Mouse (Mus musculus) CH12.LX (cell line): ENCODE results near the gene Vill. TPM values are rescaled to one million over a fixed set of nuclear protein-coding genes. Genes with fewer than 3 reads are reported as not detected.

ENCODE experiments used
- DNase-seq: peaks from one replicate; pipeline ENCODE4 v3.0.0-alpha.2; 2013; ENCODE audit errors: extremely low read depth
- H3K27ac ChIP-seq: 2 replicates; pipeline ENCODE4 v1.5.1; 2012; ENCODE audit warnings: low read depth, mild to moderate bottlenecking, control low read depth, moderate library complexity; ENCODE audit not compliant: insufficient read depth
- H3K27me3 ChIP-seq: replicated peaks from 2 replicates; pipeline ENCODE3; 2012; ENCODE audit warnings: inconsistent platforms
- H3K36me3 ChIP-seq, 2 experiments: replicated peaks in 1 of 2; 2 replicates each; pipeline versions ENCODE3 to v1.6.1; 2012; ENCODE audit warnings: inconsistent platforms in 1 of 2, low read length in 1 of 2, mild to moderate bottlenecking in 1 of 2, mixed read lengths in 1 of 2, moderate library complexity in 1 of 2; ENCODE audit not compliant: control insufficient read depth in 1 of 2, insufficient read depth in 1 of 2
- H3K4me1 ChIP-seq, 2 experiments: 2 replicates each; pipeline ENCODE4 v1.6.1; 2012; ENCODE audit warnings: inconsistent platforms in 1 of 2, moderate library complexity in 1 of 2; ENCODE audit not compliant: insufficient read depth in 2 of 2, control insufficient read depth in 1 of 2
- H3K4me2 ChIP-seq: 2 replicates; pipeline ENCODE4 v1.6.1; 2012; ENCODE audit warnings: low read depth, mild to moderate bottlenecking, control low read depth; ENCODE audit not compliant: poor library complexity, insufficient read depth, severe bottlenecking
- H3K4me3 ChIP-seq, 3 experiments: fragments of 150-350 bp in 1 of 3; sonication (generic) in 1 of 3; replicated peaks in 1 of 3; 2 replicates each; pipeline versions ENCODE3 to v1.5.1; 2011 to 2012; ENCODE audit warnings: low read depth in 2 of 3, low read length in 2 of 3, mild to moderate bottlenecking in 2 of 3, moderate library complexity in 2 of 3, control low read depth in 1 of 3, improper control_type of control experiment in 1 of 3, inconsistent platforms in 1 of 3, mixed read lengths in 1 of 3; ENCODE audit not compliant: poor library complexity in 1 of 3
- H3K79me2 ChIP-seq: replicated peaks from 2 replicates; pipeline ENCODE4 v1.6.1; 2012; ENCODE audit warnings: mild to moderate bottlenecking, moderate library complexity; ENCODE audit not compliant: control insufficient read depth, poor library complexity, insufficient read depth, severe bottlenecking; ENCODE audit errors: extremely low read depth
- H3K9ac ChIP-seq: 2 replicates; pipeline ENCODE4 v1.6.1; 2012; ENCODE audit warnings: low read depth, mild to moderate bottlenecking, control low read depth, moderate library complexity; ENCODE audit not compliant: insufficient read depth
- H3K9me3 ChIP-seq: replicated peaks from 2 replicates; pipeline ENCODE3; 2012; ENCODE audit warnings: low read length, inconsistent platforms, mixed read lengths
- CHD1 ChIP-seq: IDR thresholded peaks from 2 replicates; pipeline ENCODE4 v1.6.1; 2012; ENCODE audit warnings: low read depth, low read length, improper control_type of control experiment, inconsistent platforms
- CTCF ChIP-seq, 2 experiments: IDR thresholded peaks in 1 of 2; conservative IDR thresholded peaks in 1 of 2; 2 replicates each; pipeline ENCODE4 v1.5.1; 2011 to 2012; ENCODE audit warnings: low read depth in 2 of 2, low read length in 2 of 2, improper control_type of control experiment in 1 of 2, inconsistent platforms in 1 of 2, mild to moderate bottlenecking in 1 of 2, moderate library complexity in 1 of 2
- ELF1 ChIP-seq: IDR thresholded peaks from 2 replicates; pipeline ENCODE4 v1.6.1; 2014; ENCODE audit warnings: low read depth, mild to moderate bottlenecking, inconsistent platforms, low read length, improper control_type of control experiment
- ETS1 ChIP-seq: conservative IDR thresholded peaks from 2 replicates; pipeline ENCODE4 v1.6.1; 2012; ENCODE audit warnings: low read depth, mild to moderate bottlenecking, inconsistent platforms, low read length, improper control_type of control experiment, moderate library complexity
- IRF4 ChIP-seq: IDR thresholded peaks from 2 replicates; pipeline ENCODE4 v1.6.1; 2014; ENCODE audit warnings: low read depth, mild to moderate bottlenecking, inconsistent platforms, low read length, improper control_type of control experiment
- JUN ChIP-seq: IDR thresholded peaks from 2 replicates; pipeline ENCODE4 v1.6.1; 2011; ENCODE audit warnings: low read depth, mild to moderate bottlenecking, low read length, improper control_type of control experiment, moderate library complexity; ENCODE audit not compliant: insufficient read depth
- JUND ChIP-seq: conservative IDR thresholded peaks from 2 replicates; pipeline ENCODE4 v1.6.1; 2011; ENCODE audit warnings: low read depth, low read length, improper control_type of control experiment
- MAFK ChIP-seq: IDR thresholded peaks from 2 replicates; pipeline ENCODE4 v1.6.1; 2011; ENCODE audit warnings: low read length, improper control_type of control experiment; ENCODE audit not compliant: insufficient replicate concordance
- MEF2A ChIP-seq: IDR thresholded peaks from 2 replicates; pipeline ENCODE4 v1.6.1; 2014; ENCODE audit warnings: low read depth, mild to moderate bottlenecking, inconsistent platforms, low read length, improper control_type of control experiment, borderline replicate concordance
- MXI1 ChIP-seq: IDR thresholded peaks from 2 replicates; pipeline ENCODE4 v1.6.1; 2011; ENCODE audit warnings: mild to moderate bottlenecking, low read depth, low read length, improper control_type of control experiment
- MYC ChIP-seq: IDR thresholded peaks from 2 replicates; pipeline ENCODE4 v1.6.1; 2011; ENCODE audit warnings: low read depth, mild to moderate bottlenecking, improper control_type of control experiment, low read length
- NRF1 ChIP-seq: IDR thresholded peaks from 2 replicates; pipeline ENCODE4 v1.6.1; 2014; ENCODE audit warnings: low read depth, mild to moderate bottlenecking, inconsistent platforms, low read length, improper control_type of control experiment, moderate library complexity
- RAD21 ChIP-seq: IDR thresholded peaks from 2 replicates; pipeline ENCODE4 v1.6.1; 2011; ENCODE audit warnings: low read depth, mild to moderate bottlenecking, low read length, improper control_type of control experiment, moderate library complexity
- RCOR1 ChIP-seq: conservative IDR thresholded peaks from 2 replicates; pipeline ENCODE4 v1.6.1; 2012; ENCODE audit warnings: low read depth, mild to moderate bottlenecking, inconsistent platforms, low read length, improper control_type of control experiment
- SIN3A ChIP-seq: IDR thresholded peaks from 2 replicates; pipeline ENCODE4 v1.6.1; 2012; ENCODE audit warnings: low read length, improper control_type of control experiment, inconsistent platforms
- UBTF ChIP-seq: IDR thresholded peaks from 2 replicates; pipeline ENCODE4 v1.6.1; 2012; ENCODE audit warnings: low read depth, mild to moderate bottlenecking, inconsistent platforms, low read length, improper control_type of control experiment, moderate library complexity
- USF1 ChIP-seq: IDR thresholded peaks from 2 replicates; pipeline ENCODE4 v1.6.1; 2014; ENCODE audit warnings: low read depth, mild to moderate bottlenecking, inconsistent platforms, low read length, improper control_type of control experiment
- USF2 ChIP-seq: conservative IDR thresholded peaks from 2 replicates; pipeline ENCODE4 v1.6.1; 2011; ENCODE audit warnings: low read depth, low read length, improper control_type of control experiment
- ZC3H11A ChIP-seq: IDR thresholded peaks from 2 replicates; pipeline ENCODE4 v1.6.1; 2012; ENCODE audit warnings: low read depth, mild to moderate bottlenecking, inconsistent platforms, low read length, improper control_type of control experiment
- ZKSCAN1 ChIP-seq: IDR thresholded peaks from 2 replicates; pipeline ENCODE4 v1.6.1; 2012; ENCODE audit warnings: low read depth, inconsistent platforms, low read length, improper control_type of control experiment, borderline replicate concordance
- ZMIZ1 ChIP-seq: IDR thresholded peaks from 2 replicates; pipeline ENCODE4 v1.6.1; 2012; ENCODE audit warnings: low read depth, mild to moderate bottlenecking, inconsistent platforms, low read length, improper control_type of control experiment
- ZNF384 ChIP-seq: IDR thresholded peaks from 2 replicates; pipeline ENCODE4 v1.6.1; 2012; ENCODE audit warnings: low read depth, low read length, improper control_type of control experiment, inconsistent platforms
- dilution Hi-C: fragments of 300-500 bp; cut with MboI; formaldehyde crosslinking; loops from 2 replicates; pipeline ENCODE4 v1.14.3; 2020; ENCODE audit warnings: low sequenced_read_pairs; ENCODE audit not compliant: extremely low pct_unique_long_range_greater_than_20kb, extremely low pct_ligation_motif_present
- in situ Hi-C: fragments of 300-500 bp; cut with MboI; formaldehyde crosslinking; loops from 3 replicates; pipeline ENCODE4 v1.14.3; 2019; ENCODE audit warnings: low sequenced_read_pairs, low pct_ligation_motif_present, low pct_unique_long_range_greater_than_20kb, mixed read lengths
- polyA plus RNA-seq: library from polyadenylated mRNA; unstranded; fragments of >175 nt; gene quantifications from 2 replicates; pipeline ENCODE4 v1.2.1, GENCODE M21; 2012; ENCODE audit warnings: low read depth; ENCODE audit not compliant: insufficient read length
- total RNA-seq, 2 experiments: library from RNA; depleted of rRNA; stranded (reverse); fragments of 300-350 nt in 1 of 2; fragments of >200 nt in 1 of 2; gene quantifications; 2 replicates each; pipeline ENCODE4 v1.2.3; 2012 to 2014

Gene Vill
- total and polyA plus RNA-seq, 3 experiments = 46.3 to 85.2 (median 57.3) TPM

DNA sequence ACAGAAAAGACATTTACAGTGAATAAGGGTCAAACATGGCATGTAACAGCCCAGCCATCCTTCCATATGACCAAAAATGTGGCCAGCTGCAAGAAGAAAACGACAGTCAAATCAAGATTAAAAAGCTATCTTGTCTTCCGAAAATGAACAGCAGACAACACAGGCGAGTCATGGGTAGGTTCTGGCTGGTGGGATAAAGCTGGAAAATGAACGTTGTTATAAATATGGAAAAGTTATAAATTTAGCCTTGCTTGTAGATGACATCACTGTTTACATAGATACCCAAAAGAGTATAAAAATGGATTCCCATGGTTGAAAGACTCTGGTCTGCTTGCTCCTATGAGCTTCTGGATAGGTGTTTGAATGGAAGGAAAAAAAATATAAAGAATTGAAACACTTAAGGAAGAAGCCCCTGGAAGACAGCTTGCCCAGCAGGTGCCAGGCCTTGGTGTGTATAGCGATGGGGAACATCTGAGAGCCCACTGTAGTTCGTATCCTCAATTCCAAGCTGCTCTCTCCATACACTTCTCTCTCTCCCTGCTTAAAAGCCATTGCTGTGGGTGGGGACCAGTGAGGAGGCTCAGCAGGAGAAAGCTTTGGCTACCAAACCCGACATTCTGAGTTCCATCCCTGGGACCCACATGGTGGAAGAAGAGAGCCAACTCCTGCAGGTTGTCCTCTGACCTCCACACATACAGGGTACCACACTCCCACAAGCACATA, 35.6 kb upstream of the Vill start:
- TF ChIP-seq UBTF (no peak), CTCF (conservative IDR thresholded peaks at IDR 0.05 in 1 of 2, IDR thresholded peaks at IDR 0.05 in 1 of 2; ENCODE audit: low read depth in 2 of 2, low read length in 2 of 2) (no peak), USF2 (no peak), IRF4 (no peak), ETS1 (no peak)
- TF ChIP-seq, all 38 proteins: peak for 0
- no peak for DNase-seq
- no peak overlapping the region for H3K27ac ChIP-seq
- no peaks in the 10 kb centered on the region for H3K79me2 ChIP-seq
- no peak overlapping the region for H3K9ac ChIP-seq
- peaks cover 89% of the 10 kb centered on the region for H3K27me3 ChIP-seq
- no peak overlapping the region for H3K4me2 ChIP-seq
- in situ Hi-C loops = no loop called here
- H3K36me3 ChIP-seq = no peaks in the 10 kb centered on the region
- no peaks in the 10 kb centered on the region for H3K4me1 ChIP-seq
- H3K9me3 ChIP-seq = no peaks in the 10 kb centered on the region
- no peak overlapping the region for H3K4me3 ChIP-seq
- dilution Hi-C loops = no loop called here

- Histone ChIP-seq H3K27me3 (peaks cover 87% of the 10 kb centered on the region), H3K4me1 (no peaks in the 10 kb centered on the region), H3K27ac (no peak overlapping the region), H3K4me3 (no peak overlapping the region), H3K4me2 (no peak overlapping the region), H3K9ac (no peak overlapping the region), H3K36me3 (no peaks in the 10 kb centered on the region), H3K79me2 (no peaks in the 10 kb centered on the region), H3K9me3 (no peaks in the 10 kb centered on the region)
- TF ChIP-seq ETS1 (no peak), JUN (no peak), ZMIZ1 (no peak), RCOR1 (no peak), RAD21 (no peak), USF1 (no peak), ZC3H11A (no peak), MXI1 (no peak), JUND (no peak), ZNF384 (no peak), MEF2A (no peak), CHD1 (no peak), MAFK (no peak), NRF1 (no peak), ELF1 (no peak), UBTF (no peak), ZKSCAN1 (no peak), MYC (no peak), SIN3A (no peak)
- dilution Hi-C loops = no loop called here
- DNase-seq = no peak
- in situ Hi-C loops = loop anchor here (5.0 kb wide), 1 partner anchor 99 kb away; no protein-coding TSS in a partner anchor
These were observed 30.8 kb upstream of the Vill start for GRCm38 (mm10) chr9:119021731-119022130.
